Mouse (Mus musculus): ENCODE measurements around the gene Zfp362. TPM values are rescaled to one million over a fixed set of nuclear protein-coding genes. Genes with fewer than 3 reads are reported as not detected.

Zfp362 gene
- total RNA-seq (2021), result 10 to 100 TPM; 34.7 to 35.5 TPM
- long read RNA-seq, experiment 1, transcript Zfp362-202 (9 exons, 2,812 nt), result major isoform, 8 of 29 reads
- long read RNA-seq, experiment 1, partial matches to known transcripts, result 15 of 29 reads
- long read RNA-seq, experiment 1, other reads (novel, unspliced or antisense), result 6 of 29 reads
- long read RNA-seq, experiment 2, transcript Zfp362-202 (9 exons, 2,812 nt), result major isoform, 10 of 22 reads
- long read RNA-seq, experiment 2, partial matches to known transcripts, result 9 of 22 reads
- long read RNA-seq, experiment 2, other reads (novel, unspliced or antisense), result 3 of 22 reads

DNA sequence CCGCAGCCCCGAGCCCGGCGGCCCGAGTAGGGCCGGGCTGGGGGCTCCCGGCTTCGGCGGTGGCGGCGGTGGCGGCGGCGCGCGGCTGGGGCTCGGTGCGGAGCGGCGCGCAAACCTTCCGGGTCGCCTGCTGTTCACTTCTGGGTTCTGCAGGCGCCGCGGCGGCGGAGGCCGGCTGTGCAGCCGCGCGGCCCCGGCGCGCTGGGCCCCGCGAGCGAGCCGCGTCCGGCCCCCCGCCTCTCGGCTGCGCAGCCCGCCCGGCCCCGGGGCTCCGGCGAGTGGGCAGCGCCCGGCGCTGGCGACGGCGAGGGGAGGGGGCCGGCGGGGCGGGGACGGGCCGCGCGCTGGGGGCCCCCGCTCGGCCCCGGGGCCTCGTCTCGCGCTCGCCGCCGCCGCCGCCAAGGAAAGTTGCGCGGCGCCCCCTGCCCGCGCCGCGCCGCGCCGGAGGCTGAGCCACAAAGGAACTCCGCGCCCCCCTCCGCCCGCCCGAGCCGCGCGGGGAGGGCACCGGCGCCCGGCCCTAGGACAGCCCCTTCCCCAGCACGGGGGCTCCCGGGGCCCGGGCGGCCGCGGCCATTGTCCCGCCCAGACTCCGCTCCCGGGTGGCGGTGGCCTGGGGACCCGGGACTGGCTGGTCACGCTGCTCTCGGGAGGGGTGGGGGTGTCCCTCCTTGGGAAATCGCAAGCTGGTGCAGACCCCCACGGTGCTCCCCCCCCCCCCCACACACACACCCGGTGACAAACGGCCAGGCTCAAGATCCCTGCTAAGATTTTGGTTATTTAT lies at the start of gene Zfp362:
Gene Zfp362 (minus strand): TSS at position 3 of the 784 bp plus-strand sequence.
- DNase-seq (ENCODE audit: low spot score in 2 of 2), result peak in 1 of 2 experiments; percentile 47

DNA sequence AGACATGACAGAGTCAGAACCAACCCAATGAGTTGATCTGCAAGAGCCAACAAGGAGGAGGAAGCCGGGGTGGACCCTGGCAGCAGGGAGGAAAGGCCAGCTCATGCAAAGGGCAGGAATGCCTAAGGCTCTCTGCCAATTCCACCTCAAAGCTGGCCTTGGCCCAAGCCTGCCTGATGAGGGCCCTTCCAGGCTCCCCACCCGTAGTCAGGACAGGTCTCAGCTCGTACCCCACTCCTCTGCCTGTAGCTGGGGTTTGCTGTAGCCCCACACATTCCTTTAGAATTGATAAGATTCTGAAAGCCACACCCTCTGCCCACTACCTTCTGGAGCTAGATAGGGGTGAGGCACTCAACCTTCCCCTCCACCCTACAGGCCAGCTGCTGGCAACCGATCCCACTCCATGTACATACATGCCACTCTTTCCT lies 49.8 kb upstream of the Zfp362 start:
- no peak for DNase-seq (ENCODE audit: low spot score in 2 of 2)

DNA sequence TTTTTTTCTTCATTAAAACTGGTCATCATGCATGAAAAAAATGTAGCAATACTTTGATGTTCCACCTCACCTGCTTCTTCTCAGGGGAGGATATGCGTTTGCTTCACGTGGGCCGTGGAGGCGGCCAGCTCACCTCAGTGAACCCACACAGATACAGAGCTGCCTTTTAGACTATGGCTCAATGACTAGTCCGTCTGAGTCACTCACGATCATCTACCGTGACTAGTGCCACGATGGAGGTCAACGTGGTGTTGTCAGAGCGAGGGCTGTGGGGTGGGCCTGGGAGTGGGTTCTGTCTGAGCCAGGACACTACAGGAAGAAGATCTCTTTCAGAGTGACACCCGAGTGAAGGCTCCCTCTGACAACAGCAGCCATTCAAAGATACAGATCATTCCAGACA lies 47.3 kb upstream of the Zfp362 start:
- DNase-seq (ENCODE audit: low spot score in 2 of 2), result no peak

DNA sequence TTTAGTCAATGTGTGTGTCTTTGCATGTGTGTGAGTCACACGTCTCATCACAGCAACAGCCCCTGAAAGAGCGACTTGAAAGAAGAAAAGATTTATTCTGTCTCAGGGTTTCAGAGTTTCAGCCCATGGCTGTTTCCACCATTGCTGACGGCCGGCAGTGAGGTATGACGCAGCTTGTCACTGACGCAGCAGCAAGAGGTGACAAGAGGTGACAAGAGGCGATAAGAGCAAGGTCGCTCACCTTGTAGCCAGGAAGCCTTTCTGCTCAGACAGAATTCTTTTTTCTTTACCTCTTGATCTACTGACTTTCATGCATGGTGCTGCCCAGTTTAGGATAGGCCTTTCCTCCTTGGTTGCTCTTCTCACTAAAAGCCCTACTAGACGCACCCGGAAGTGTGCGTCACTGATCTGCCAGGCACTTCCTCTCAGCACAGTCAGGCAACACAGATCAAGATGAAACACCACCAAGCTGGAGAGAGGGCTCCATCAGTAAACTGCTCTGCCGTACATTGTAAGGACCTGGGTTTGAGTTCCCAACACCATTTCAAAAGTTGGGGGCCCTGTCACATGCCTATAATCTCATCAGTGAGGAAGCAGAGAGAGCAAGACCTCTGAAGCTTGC lies 46.5 kb upstream of the Zfp362 start:
- no peak for DNase-seq (ENCODE audit: low spot score in 2 of 2)

DNA sequence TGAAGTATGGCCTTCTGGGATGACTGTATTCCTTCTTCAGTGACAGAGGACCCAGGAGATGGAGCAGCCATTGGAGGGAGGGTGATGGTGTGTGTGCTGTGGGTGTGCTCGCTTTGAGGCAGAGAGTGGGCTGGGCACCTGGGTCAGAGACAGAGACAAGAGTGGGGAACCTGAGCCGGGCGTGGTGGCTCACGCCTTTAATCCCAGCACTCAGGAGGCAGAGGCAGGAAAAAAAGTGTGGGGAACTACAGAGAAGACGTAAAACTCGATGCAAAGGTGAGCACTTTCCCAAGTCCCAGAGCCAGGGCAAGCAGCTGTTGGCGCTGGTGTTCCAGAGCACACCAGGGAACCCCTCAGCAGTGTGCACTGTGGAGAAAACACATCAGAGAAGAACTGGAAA lies 43.8 kb upstream of the Zfp362 start:
- DNase-seq (ENCODE audit: low spot score in 2 of 2), result no peak

DNA sequence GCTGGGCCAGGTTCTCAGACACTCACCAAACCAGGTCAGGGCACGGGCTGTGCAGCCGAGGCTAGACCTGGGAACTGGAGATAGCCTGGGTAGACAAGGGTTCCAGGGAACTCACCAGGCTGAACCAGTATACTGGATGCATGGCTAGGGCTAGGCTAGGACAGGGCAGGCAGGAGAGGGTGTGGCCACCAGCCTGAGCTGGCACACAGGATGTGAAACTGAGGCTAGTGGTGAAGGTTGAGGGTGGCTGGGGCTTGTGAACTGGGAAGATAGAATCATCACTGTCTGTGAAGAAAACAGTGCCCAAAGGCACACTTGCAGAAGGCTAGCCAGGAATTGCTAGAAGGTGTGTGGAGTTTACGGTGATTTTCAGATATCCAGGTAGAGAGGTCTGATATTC lies 43.1 kb upstream of the Zfp362 start:
- DNase-seq (ENCODE audit: low spot score in 2 of 2), result no peak

DNA sequence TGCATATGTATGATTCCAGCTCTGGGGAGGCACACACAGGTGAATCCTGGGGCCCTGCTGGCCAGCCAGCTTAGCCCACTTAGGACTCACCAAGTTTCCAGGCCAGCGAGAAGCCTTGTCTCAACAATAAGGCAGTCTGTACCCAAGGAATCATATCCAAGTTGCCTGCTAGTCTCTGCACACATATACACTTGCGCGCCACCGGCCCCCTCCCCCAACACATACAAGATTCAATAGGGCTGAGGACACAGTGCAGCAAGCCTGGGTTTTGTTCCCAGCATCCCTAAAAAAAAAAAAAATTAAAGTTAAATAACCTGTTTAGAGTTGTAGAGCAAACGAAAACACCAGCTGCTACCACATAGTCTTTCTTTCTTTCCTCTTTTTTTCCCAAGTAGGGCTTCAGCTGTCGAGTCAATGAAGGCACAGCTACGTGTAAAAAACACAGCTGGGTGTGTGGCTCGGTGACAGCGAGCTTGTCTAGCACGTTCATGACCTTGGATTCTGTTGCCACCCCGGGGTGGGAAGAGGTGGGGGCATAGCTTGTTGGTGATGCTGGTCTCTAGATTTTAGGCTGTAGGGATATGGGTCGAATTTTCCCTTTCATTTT lies 39.6 kb upstream of the Zfp362 start:
- DNase-seq (ENCODE audit: low spot score in 2 of 2), result no peak

DNA sequence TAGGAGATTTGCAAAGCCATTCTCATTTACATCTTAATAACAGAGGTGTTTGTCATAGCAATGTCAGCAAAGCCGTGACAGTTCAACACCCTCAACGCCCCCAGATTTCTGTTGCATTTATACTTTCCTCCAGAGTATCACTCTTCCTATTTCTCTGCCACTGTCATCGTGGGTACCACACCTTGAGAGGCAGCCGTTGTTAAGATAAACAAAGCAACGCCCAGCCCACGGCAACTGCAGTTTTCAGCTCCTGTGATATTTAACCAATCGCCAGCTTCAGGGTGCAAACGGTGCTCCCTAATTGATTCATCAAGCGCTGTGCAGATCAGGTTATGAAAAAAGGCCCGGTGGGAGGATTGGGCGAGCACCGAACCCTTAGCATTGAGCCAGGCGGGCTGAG lies 38.7 kb upstream of the Zfp362 start:
- no peak for DNase-seq (ENCODE audit: low spot score in 2 of 2)

DNA sequence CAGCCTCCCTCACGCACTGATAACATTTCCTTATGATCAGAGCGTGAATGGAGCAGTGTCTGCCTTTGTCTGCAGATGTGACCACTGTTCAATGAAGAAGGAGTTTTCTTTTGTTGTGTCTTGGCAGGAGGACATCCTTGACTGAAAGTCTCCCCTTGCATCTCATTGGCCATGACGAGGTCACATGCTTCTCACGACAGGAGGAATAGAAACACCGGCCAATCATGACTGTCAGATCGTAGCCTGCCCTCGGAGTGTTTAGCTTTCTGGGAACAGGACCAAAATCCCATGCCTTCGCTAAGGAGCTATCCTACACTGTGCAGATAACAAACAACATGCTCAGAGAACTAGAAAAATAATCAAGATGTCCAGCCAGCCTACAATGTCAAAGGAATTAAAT lies 35.4 kb upstream of the Zfp362 start:
- no peak for DNase-seq (ENCODE audit: low spot score in 2 of 2)

DNA sequence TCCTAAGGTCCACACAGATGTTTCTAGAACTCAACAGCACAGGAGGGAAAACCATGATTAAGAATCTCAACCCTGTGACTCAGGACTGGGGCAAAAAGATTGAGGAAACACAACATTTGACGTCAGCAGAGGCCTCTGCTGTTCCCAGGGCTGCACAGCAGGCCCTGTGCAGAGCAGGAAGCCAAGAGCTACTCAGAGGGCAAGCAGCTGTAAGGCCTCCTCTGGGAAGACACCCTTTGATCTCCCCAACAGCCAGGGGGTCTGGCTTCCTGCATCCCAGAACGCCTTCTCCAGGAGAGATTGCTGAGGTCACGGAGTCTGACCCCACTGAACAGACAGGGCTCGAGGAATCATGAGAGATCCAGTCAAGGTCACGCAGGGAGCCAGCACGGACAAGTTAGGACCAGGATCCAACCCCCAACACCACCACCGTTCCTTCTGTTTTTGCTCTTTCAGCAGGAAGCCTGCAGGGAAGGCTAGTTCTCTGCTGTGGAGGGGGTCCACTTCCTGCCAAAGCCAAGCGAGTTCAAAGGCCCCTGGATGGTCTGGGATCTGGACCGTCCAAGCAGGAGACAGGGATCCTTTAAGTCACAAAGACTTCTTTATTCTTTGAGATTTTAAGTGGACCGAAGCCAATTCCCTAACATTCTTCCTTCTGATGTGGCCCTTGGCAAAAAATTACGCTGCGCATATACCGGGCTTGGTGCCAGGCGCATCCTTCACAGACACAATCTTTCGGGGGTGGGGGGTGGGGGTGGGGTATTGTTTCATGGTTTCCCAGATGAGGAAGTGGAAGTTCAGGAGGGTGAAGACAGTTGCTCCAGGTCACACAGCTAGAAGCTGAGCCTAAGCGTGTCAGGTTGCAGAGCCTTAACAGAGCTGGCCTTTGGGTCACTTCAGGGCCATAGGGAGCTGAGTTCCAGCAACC lies 34.2 kb upstream of the Zfp362 start:
- DNase-seq (ENCODE audit: low spot score in 2 of 2), result no peak

DNA sequence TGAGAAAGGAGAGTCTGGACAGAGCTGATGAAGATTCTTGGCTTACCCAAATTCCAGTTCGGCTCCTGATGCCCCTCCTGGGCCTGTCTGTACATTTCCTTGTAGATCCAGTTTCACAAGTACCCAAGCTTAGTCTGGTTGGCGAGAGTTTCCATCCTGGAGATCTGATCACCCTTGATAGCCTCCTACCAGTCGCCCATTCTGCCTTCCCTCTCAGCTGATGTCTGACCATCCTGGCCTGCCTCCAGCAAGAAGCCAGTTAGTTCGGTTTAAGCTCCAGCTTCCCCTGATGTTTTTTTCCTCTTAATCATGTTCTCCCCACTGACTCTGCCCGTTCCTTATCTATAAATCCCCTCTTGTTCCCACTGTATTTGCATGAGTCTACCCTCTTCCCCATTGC lies 32.4 kb upstream of the Zfp362 start:
- no peak for DNase-seq (ENCODE audit: low spot score in 2 of 2)

DNA sequence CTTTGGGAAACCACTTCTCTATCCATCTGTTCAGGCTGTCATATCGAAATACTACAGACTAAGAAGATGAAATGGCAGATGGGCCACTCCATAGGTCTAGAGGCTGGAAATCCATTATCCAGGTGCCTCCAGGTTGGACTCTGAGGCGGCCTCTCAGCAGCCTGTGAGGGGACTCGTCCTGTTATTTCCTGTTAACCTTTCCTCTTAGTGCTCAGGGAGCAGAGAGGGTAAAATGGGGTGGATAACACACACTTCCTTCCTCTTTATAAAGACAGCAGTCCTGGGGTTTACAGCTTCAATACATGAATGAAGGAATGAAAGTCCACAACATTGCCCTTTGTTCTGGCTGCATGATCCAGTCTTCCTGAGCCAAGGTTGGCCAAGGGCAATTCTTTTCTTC lies 18.3 kb upstream of the Zfp362 start:
- DNase-seq (ENCODE audit: low spot score in 2 of 2), result no peak

DNA sequence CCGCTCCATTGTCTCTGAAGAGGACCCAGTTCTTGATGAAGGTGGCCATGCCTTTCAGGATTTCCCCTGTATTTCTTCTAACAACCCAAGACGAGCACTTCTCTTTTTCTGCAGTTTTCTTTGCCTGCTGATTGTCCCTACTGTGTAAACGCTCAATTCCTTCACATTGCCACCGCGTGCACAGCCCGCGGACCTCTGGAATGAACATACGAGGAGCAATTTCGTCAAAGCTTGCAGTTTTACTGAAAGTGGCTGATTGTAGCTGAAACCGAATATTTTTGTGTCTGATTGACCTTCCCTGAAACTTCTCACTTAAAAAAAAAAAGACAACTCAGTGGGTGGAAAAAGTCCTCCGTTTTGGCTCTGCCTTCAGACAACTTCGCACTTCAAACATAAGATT lies 14.7 kb upstream of the Zfp362 start:
- DNase-seq (ENCODE audit: low spot score in 2 of 2), result no peak

DNA sequence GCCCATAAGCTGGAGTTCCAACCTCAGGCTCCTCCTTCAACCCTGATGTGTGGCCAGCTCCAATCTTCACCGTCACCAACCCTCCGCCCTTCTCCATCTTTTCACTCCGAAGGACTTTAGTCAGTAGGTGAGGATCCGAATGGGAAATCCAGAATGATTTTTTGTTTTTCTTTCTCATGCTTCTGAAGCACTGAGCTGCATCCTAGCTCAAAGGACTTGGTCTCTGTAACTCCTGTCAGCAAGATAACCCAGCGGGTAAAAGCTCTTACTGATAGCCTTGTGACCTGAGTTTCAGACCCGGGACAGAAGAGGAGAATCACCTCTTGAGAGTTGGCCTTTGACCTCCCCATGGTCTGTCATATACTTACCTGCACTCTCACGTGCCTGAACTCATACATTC lies 11.2 kb upstream of the Zfp362 start:
- no peak for DNase-seq (ENCODE audit: low spot score in 2 of 2)

DNA sequence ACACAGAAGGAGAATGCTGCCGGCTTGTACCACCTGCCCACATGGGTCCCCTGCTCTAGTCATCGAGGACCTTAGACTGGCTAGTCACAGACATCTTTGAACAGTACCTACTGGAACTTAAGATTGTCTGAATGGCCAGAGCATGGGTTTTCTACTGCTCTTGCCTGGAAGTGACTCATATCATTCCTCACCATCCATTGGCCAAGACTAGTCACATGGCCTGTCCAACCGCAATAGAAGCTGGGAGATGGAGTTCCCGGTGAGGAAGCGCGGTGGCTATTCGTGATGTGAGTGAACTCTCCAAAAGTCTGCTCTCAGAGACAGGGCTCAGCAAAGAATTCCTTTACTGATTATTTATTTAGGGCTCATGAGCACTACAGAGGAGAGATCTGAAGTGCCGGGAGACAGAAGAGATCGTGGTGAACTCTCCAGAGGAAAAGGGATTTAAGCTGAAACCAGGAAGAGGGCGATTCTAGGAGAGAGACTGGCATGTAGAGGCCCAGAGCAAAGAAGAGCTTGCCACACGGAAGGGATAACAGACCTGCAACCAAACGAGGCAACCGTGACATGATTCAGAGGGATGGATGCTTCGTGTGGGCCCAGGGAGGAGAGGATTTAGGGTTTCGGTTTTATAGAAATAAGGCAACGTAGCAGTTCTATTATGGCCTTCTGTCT lies 5.7 kb upstream of the Zfp362 start:
- peak; percentile 70 to 91 for DNase-seq (ENCODE audit: low spot score in 2 of 2)

DNA sequence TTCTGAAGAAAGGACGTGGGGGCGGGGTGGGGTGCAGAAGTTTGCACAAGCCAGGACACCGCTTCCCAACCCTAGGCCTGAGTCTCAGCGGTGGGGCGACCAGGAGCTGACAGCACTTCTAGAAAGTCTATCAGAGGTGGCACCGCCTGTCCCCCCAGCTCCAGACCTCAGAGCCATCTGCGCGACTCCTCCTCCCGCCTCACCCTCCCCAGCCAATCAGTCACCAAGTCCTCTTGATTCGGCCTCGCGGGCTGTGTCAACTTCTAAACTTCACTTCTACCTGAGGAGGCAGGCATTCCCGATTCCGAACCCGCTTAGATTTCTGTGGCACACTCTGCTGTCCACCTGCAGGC lies 958 bp upstream of the Zfp362 start:
- DNase-seq (ENCODE audit: low spot score in 2 of 2), result no peak

DNA sequence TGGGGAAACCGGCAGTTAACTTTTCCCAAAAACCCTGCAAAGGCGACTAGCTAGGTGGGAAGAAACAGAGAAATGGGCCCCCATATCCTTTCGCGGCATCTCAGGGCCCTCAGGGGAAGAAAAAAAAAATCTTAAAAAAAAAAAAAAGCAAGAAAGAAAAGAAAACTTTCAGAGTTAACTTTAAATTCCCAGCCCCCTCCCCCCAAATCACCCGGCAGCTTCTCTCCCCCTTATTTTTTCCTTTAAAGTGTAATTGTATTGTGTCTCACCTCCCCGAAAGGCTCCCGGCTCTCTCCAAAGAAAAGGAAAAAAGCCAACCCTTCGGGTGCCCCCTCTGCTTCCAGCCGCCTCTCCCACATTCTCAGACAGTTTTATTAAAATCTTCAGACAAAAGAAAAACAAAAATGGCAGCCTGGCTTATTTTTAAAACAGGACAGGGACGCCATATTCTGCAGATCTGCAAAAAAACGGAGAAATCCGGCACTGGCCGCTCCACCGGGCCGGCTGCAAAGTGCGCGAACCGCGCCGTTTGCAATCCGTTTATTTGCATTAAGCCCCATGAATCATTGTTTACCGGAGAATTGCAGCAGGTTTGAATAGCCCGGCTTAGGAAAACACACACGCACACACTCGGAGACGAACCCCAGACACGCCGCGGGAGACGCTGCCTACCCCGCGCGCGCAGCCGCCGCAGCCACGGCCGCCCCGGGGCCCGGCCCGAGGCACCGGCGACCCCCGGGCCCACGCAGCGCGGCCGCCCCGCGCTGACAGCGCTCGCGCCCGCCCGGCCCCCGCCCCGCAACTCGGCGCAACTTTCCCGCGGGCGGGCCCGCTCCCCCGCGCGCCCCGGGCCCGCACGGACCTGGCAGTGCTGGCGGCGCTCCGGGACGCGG lies 449 bp downstream of the Zfp362 start:
- peak; percentile 34 to 61 for DNase-seq (ENCODE audit: low spot score in 2 of 2)

DNA sequence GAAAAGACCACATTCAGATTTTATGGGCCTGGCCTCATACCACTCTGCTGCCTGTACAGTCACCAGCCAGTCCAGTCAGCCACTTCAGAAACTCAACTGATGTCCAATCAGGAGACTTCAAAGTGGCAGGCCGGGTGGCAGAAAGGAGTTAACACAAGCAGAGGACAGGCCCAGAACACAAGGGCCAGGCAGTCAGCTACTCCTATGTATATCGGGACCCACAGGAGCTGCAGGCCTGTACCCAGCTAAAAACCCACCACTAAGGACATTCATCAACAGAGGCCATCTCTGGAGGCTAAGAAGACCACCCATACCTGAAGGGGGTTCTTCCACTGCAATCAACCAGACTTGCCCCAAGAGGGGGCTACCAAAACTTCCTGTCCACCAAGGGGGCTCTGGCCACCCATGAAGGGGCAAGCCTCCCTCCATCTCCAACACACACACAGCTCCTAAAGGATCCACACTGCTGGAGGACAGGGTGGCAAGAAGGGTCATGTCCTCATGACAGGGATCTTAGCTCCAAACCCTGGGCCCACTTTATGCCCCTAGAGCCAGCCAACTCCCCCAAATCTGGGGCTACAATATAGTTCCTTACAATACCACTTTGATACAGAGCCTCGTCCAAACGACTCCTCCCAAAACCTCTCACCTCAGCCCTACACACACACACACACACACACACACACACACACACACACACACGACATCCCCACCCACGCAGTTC lies 1.3 kb downstream of the Zfp362 start:
- DNase-seq (ENCODE audit: low spot score in 2 of 2), result no peak

DNA sequence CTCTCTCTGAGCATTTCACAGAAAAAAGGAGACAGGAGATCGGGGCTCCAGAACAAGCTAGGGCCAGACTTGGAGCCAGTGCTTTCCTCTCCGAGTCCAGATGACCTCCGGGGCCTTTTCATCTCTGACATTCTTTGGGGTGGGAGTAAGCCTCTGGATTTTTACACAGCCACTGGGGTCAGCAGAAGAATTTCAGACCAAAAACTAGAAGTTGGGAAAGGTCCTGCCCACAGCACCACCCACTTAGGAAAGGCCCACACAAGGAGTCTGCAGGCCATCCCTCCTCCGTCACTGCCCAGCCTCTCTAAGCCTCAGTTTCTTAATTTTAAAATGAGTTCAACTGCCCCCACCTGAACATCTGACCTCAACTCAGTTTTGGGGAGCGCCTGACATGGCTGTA lies 2.3 kb downstream of the Zfp362 start:
- no peak for DNase-seq (ENCODE audit: low spot score in 2 of 2)

Measured in layer of hippocampus, postnatal 14 days (tissue).